Mouse (Mus musculus) hindbrain, embryonic 15.5 days (tissue): Measurements from ENCODE around the gene Smg6. TPM values are rescaled to one million over a fixed set of nuclear protein-coding genes. Genes with fewer than 3 reads are reported as not detected.
A peak's percentile ranks its signal among the peaks of the same experiment; 100 is the strongest.
"Not testable (repeated sequence)": the region's sequence is repeated elsewhere in the genome, so short reads cannot be mapped to it uniquely, and the experiment has no call there.

Experiments used
- ATAC-seq: fragments of 200-750 bp; cut with Nextera tagmentation; 2 replicates; pipeline ENCODE4 v1.8.0; 2017; ENCODE audit warnings: low read depth, moderate number of reproducible peaks, moderate TSS enrichment; ENCODE audit not compliant: low FRiP score
- H3K27ac ChIP-seq: fragments of 300-500 bp; sonication (generic); replicated peaks from 2 replicates; pipeline ENCODE4 v1.5.1; 2015; ENCODE audit warnings: mild to moderate bottlenecking, inconsistent platforms
- H3K27me3 ChIP-seq: fragments of 300-500 bp; sonication (generic); 2 replicates; pipeline ENCODE4 v1.6.1; 2015; ENCODE audit warnings: control low read depth, inconsistent platforms
- H3K36me3 ChIP-seq: fragments of 300-500 bp; sonication (generic); 2 replicates; pipeline ENCODE4 v1.6.1; 2015; ENCODE audit warnings: control low read depth, inconsistent platforms
- H3K4me1 ChIP-seq: fragments of 300-500 bp; sonication (generic); replicated peaks from 2 replicates; pipeline ENCODE4 v1.6.1; 2015; ENCODE audit warnings: control low read depth, inconsistent platforms
- H3K4me2 ChIP-seq: fragments of 300-500 bp; sonication (generic); 2 replicates; pipeline ENCODE4 v1.6.1; 2015; ENCODE audit warnings: moderate library complexity, mild to moderate bottlenecking, inconsistent platforms
- H3K4me3 ChIP-seq: fragments of 300-500 bp; sonication (generic); 2 replicates; pipeline ENCODE4 v1.5.1; 2015; ENCODE audit warnings: mild to moderate bottlenecking, inconsistent platforms
- H3K9ac ChIP-seq: fragments of 300-500 bp; sonication (generic); 2 replicates; pipeline ENCODE4 v1.6.1; 2015; ENCODE audit warnings: inconsistent platforms
- H3K9me3 ChIP-seq: fragments of 300-500 bp; sonication (generic); 2 replicates; pipeline ENCODE4 v1.6.1; 2016; ENCODE audit warnings: control low read depth, inconsistent platforms
- WGBS: fragments of 180-500 bp; shearing (Covaris S2); methylation state at CpG from one replicate; pipeline ENCODE4 v1.1.7; 2015; 5-methylcytosine and 5-hydroxymethylcytosine counted together
- polyA plus RNA-seq: library from polyadenylated mRNA; unstranded; fragments of >200 nt; fragmentation: Nextera tagmentation; extraction: Ambion mirVana; gene quantifications from 2 replicates; pipeline ENCODE4 v1.2.1, GENCODE M21; 2015

Gene Smg6
- polyA plus RNA-seq, 1 experiment from 2014 or later: 13.5 TPM

- Histone ChIP-seq H3K9ac (peak overlapping the region; percentile 55; the same call in 1 of the 2 replicates), H3K9me3 (no peaks in the 10 kb centered on the region), H3K4me3 (peak overlapping the region; percentile 45), H3K36me3 (peaks cover 5% of the 10 kb centered on the region; the same call in 1 of the 2 replicates), H3K27me3 (peaks cover 62% of the 10 kb centered on the region), H3K27ac (peak overlapping the region; percentile 54), H3K4me2 (peak overlapping the region; percentile 98), H3K4me1 (peaks cover 76% of the 10 kb centered on the region)
- WGBS: 4% methylated on average over 57 of the region's 63 CpGs
- no peak for ATAC-seq
These were observed 242.3 kb downstream of the Smg6 start for GRCm38 (mm10) chr11:75167643-75168589.

GRCm38 (mm10) chr11:75168590-75169361 is 243.2 kb downstream of the Smg6 start:
- peak overlapping the region; percentile 58 for H3K27ac ChIP-seq
- H3K4me3 ChIP-seq: peak overlapping the region; percentile 45
- no peak for ATAC-seq
- H3K4me1 ChIP-seq: peaks cover 82% of the 10 kb centered on the region
- H3K9me3 ChIP-seq: no peaks in the 10 kb centered on the region
- no peaks in the 10 kb centered on the region for H3K36me3 ChIP-seq
- H3K27me3 ChIP-seq: peaks cover 54% of the 10 kb centered on the region
- under 1% methylated on average over 67 of the region's 83 CpGs for WGBS
- H3K9ac ChIP-seq: peak overlapping the region; percentile 55
- peak overlapping the region; percentile 98 for H3K4me2 ChIP-seq

GRCm38 (mm10) chr11:75169405-75170080 is 243.9 kb downstream of the Smg6 start, which contains the start of gene Hic1:
TSS of gene Hic1 (minus strand) at chr11:75169519.
- no peaks in the 10 kb centered on the region for H3K9me3 ChIP-seq
- WGBS: 4% methylated on average over 23 of the region's 23 CpGs
- H3K4me3 ChIP-seq: peak within 1 kb of the TSS; percentile 45
- peak within 1 kb of the TSS; percentile 98 for H3K4me2 ChIP-seq
- no peaks in the 10 kb centered on the region for H3K36me3 ChIP-seq
- peak within 1 kb of the TSS; percentile 55 for H3K9ac ChIP-seq
- peak within 1 kb of the TSS; percentile 58 for H3K27ac ChIP-seq
- H3K27me3 ChIP-seq: peaks cover 46% of the 10 kb centered on the region
- H3K4me1 ChIP-seq: peaks cover 88% of the 10 kb centered on the region
- ATAC-seq: no peak

GRCm38 (mm10) chr11:75170136-75170751 is 244.6 kb downstream of the Smg6 start:
- H3K4me1 ChIP-seq: peaks cover 86% of the 10 kb centered on the region
- H3K9ac ChIP-seq: peak overlapping the region; percentile 43
- H3K4me2 ChIP-seq: peak overlapping the region; percentile 98
- peak; percentile 76 for ATAC-seq
- peak overlapping the region; percentile 58 for H3K27ac ChIP-seq
- peaks cover 39% of the 10 kb centered on the region for H3K27me3 ChIP-seq
- H3K9me3 ChIP-seq: no peaks in the 10 kb centered on the region
- 0% methylated on average over 38 of the region's 38 CpGs for WGBS
- H3K36me3 ChIP-seq: no peaks in the 10 kb centered on the region
- H3K4me3 ChIP-seq: peak overlapping the region; percentile 45

GRCm38 (mm10) chr11:75171186-75171865 is 245.7 kb downstream of the Smg6 start:
- peaks cover 28% of the 10 kb centered on the region for H3K27me3 ChIP-seq
- H3K9ac ChIP-seq: no peak overlapping the region
- H3K27ac ChIP-seq: no peak overlapping the region
- H3K9me3 ChIP-seq: no peaks in the 10 kb centered on the region
- peak overlapping the region; percentile 75 for H3K4me2 ChIP-seq
- H3K4me1 ChIP-seq: peaks cover 75% of the 10 kb centered on the region
- H3K4me3 ChIP-seq: peak overlapping the region; percentile 79
- 7% methylated on average over 17 of the region's 17 CpGs for WGBS
- H3K36me3 ChIP-seq: no peaks in the 10 kb centered on the region
- no peak for ATAC-seq

GRCm38 (mm10) chr11:75172151-75173094 is 246.8 kb downstream of the Smg6 start:
- Histone ChIP-seq H3K4me1 (peaks cover 68% of the 10 kb centered on the region), H3K9ac (peak overlapping the region; percentile 61), H3K4me3 (peak overlapping the region; percentile 79), H3K36me3 (peaks cover 7% of the 10 kb centered on the region; the same call in 1 of the 2 replicates), H3K27ac (peak overlapping the region; percentile 87), H3K4me2 (peak overlapping the region; percentile 75), H3K9me3 (no peaks in the 10 kb centered on the region), H3K27me3 (peaks cover 17% of the 10 kb centered on the region; the same call in 1 of the 2 replicates)
- WGBS: under 1% methylated on average over 75 of the region's 75 CpGs
- ATAC-seq: no peak

GRCm38 (mm10) chr11:75173095-75173798 is 247.6 kb downstream of the Smg6 start:
- H3K9me3 ChIP-seq: no peaks in the 10 kb centered on the region
- peaks cover 9% of the 10 kb centered on the region; the same call in 1 of the 2 replicates for H3K27me3 ChIP-seq
- peaks cover 7% of the 10 kb centered on the region; the same call in 1 of the 2 replicates for H3K36me3 ChIP-seq
- H3K27ac ChIP-seq: peak overlapping the region; percentile 87
- H3K4me1 ChIP-seq: peaks cover 68% of the 10 kb centered on the region
- H3K4me3 ChIP-seq: peak overlapping the region; percentile 79
- WGBS: under 1% methylated on average over 52 of the region's 71 CpGs
- peak overlapping the region; percentile 75 for H3K4me2 ChIP-seq
- peak overlapping the region; percentile 61 for H3K9ac ChIP-seq
- peak; percentile 74 for ATAC-seq

- H3K36me3 ChIP-seq: peaks cover 7% of the 10 kb centered on the region; the same call in 1 of the 2 replicates
- WGBS: 2% methylated on average over 15 of the region's 15 CpGs
- no peaks in the 10 kb centered on the region for H3K9me3 ChIP-seq
- no peak for ATAC-seq
- H3K27me3 ChIP-seq: peaks cover 5% of the 10 kb centered on the region; the same call in 1 of the 2 replicates
- peak overlapping the region; percentile 61 for H3K9ac ChIP-seq
- H3K4me3 ChIP-seq: peak overlapping the region; percentile 79
- H3K27ac ChIP-seq: peak overlapping the region; percentile 87
- H3K4me1 ChIP-seq: peaks cover 63% of the 10 kb centered on the region
- peak overlapping the region; percentile 75 for H3K4me2 ChIP-seq
These were observed 248.2 kb downstream of the Smg6 start for GRCm38 (mm10) chr11:75173799-75174165.

GRCm38 (mm10) chr11:75174574-75174973 is 249.0 kb downstream of the Smg6 start:
- H3K27ac ChIP-seq, H3K27me3 ChIP-seq, ATAC-seq, H3K36me3 ChIP-seq, H3K4me3 ChIP-seq, H3K9ac ChIP-seq, H3K9me3 ChIP-seq: not testable (repeated sequence)
- Histone ChIP-seq H3K4me2 (peak overlapping the region; percentile 75; the same call in 1 of the 2 replicates), H3K4me1 (peaks cover 58% of the 10 kb centered on the region)
- 74% methylated on average over 6 of the region's 6 CpGs for WGBS
